In genomic region chr2:117541471-117541870, GRCm38 (mm10) we compare ENCODE assay signal across 8 mouse cellular contexts.
DNase-seq lines count a peak whose midpoint lies in the region; ATAC-seq lines count a peak whose summit lies in the region.

No protein-coding gene starts in this region.

- H3K4me1 ChIP-seq in heart, embryonic 11.5 days (ENCODE audit: control insufficient read depth, insufficient read depth, low read length) = no peaks in the 10 kb centered on the region
- peaks cover 7% of the 10 kb centered on the region; the same call in 1 of the 2 replicates for H3K4me1 ChIP-seq in forebrain, embryonic 13.5 days
- no peaks in the 10 kb centered on the region for H3K4me1 ChIP-seq in hindbrain, embryonic 14.5 days (replicated peaks; ENCODE audit: control insufficient read depth, insufficient read depth, low read length)
- no peaks in the 10 kb centered on the region for H3K4me1 ChIP-seq in midbrain, embryonic 11.5 days (ENCODE audit: control insufficient read depth, insufficient read depth, low read length)

- H3K27me3 ChIP-seq in heart, embryonic 11.5 days (ENCODE audit: control insufficient read depth, insufficient read depth, low read length) = no peaks in the 10 kb centered on the region
- no peaks in the 10 kb centered on the region for H3K27me3 ChIP-seq in forebrain, embryonic 13.5 days
- no peaks in the 10 kb centered on the region for H3K27me3 ChIP-seq in hindbrain, embryonic 14.5 days (ENCODE audit: control insufficient read depth, insufficient read depth, low read length)
- H3K27me3 ChIP-seq in midbrain, embryonic 11.5 days (ENCODE audit: control insufficient read depth, insufficient read depth, low read length) = peaks cover 2% of the 10 kb centered on the region; the same call in 1 of the 2 replicates
- no peaks in the 10 kb centered on the region for H3K27me3 ChIP-seq in splenic B cell, adult 2 months (ENCODE audit: control insufficient read depth, insufficient read depth, low read length, poor library complexity, severe bottlenecking)

- no peak overlapping the region for H3K27ac ChIP-seq in heart, embryonic 11.5 days (ENCODE audit: low read depth, low read length)
- no peak overlapping the region for H3K27ac ChIP-seq in forebrain, embryonic 13.5 days
- H3K27ac ChIP-seq in hindbrain, embryonic 14.5 days = no peak overlapping the region
- H3K27ac ChIP-seq in midbrain, embryonic 11.5 days (ENCODE audit: low read depth, low read length) = no peak overlapping the region

- no peaks in the 10 kb centered on the region for H3K9me3 ChIP-seq in heart, embryonic 11.5 days (replicated peaks; ENCODE audit: control insufficient read depth, low read length)
- H3K9me3 ChIP-seq in forebrain, embryonic 13.5 days (replicated peaks) = no peaks in the 10 kb centered on the region
- no peaks in the 10 kb centered on the region for H3K9me3 ChIP-seq in hindbrain, embryonic 14.5 days (ENCODE audit: control insufficient read depth, low read length)
- no peaks in the 10 kb centered on the region for H3K9me3 ChIP-seq in midbrain, embryonic 11.5 days (ENCODE audit: control insufficient read depth, low read length)

- ATAC-seq in heart, embryonic 11.5 days (replicated peaks; ENCODE audit: insufficient number of reproducible peaks, low FRiP score, low TSS enrichment) = no peak
- peak; percentile 75 for ATAC-seq in forebrain, embryonic 13.5 days
- ATAC-seq in hindbrain, embryonic 14.5 days (ENCODE audit: low FRiP score) = no peak
- ATAC-seq in midbrain, embryonic 11.5 days (ENCODE audit: low FRiP score) = peak; percentile 42; the same call in 1 of the 2 replicates

- no peak overlapping the region for H3K4me3 ChIP-seq in heart, embryonic 11.5 days (ENCODE audit: low read depth, low read length)
- no peak overlapping the region for H3K4me3 ChIP-seq in forebrain, embryonic 13.5 days
- H3K4me3 ChIP-seq in hindbrain, embryonic 14.5 days (replicated peaks; ENCODE audit: low read length) = no peak overlapping the region
- H3K4me3 ChIP-seq in midbrain, embryonic 11.5 days (ENCODE audit: low read depth, low read length) = no peak overlapping the region

- WGBS in heart, embryonic 11.5 days (ENCODE audit: insufficient replicate concordance) = 17% methylated on average over 6 of the region's 6 CpGs
- 12% methylated on average over 6 of the region's 6 CpGs for WGBS in forebrain, embryonic 13.5 days
- 18% methylated on average over 6 of the region's 6 CpGs for WGBS in hindbrain, embryonic 14.5 days
- WGBS in midbrain, embryonic 11.5 days = 15% methylated on average over 6 of the region's 6 CpGs

- no peaks in the 10 kb centered on the region for H3K36me3 ChIP-seq in heart, embryonic 11.5 days (ENCODE audit: control insufficient read depth, insufficient read depth, low read length)
- H3K36me3 ChIP-seq in forebrain, embryonic 13.5 days (ENCODE audit: poor library complexity, severe bottlenecking) = no peaks in the 10 kb centered on the region
- no peaks in the 10 kb centered on the region for H3K36me3 ChIP-seq in hindbrain, embryonic 14.5 days (replicated peaks; ENCODE audit: control insufficient read depth, insufficient read depth)
- H3K36me3 ChIP-seq in midbrain, embryonic 11.5 days (ENCODE audit: control insufficient read depth, insufficient read depth, low read length) = no peaks in the 10 kb centered on the region
- no peaks in the 10 kb centered on the region for H3K36me3 ChIP-seq in splenic B cell, adult 2 months (ENCODE audit: control insufficient read depth, insufficient read depth, low read length, poor library complexity, severe bottlenecking)

- DNase-seq in heart, adult 8-10 months (ENCODE audit: low spot score) = peak; percentile 59
- DNase-seq in brain, adult 2 months (ENCODE audit: low read depth, low spot score) = peak; percentile 80
- peak; percentile 87 for DNase-seq in hindbrain, embryonic 14.5 days (ENCODE audit: low spot score)
- peak; percentile 72 to 74 for DNase-seq in left cerebral cortex, adult 18-20 months (ENCODE audit: low spot score in 2 of 2)
- peak; percentile 92 for DNase-seq in midbrain, embryonic 11.5 days (ENCODE audit: low spot score, missing footprints)
- DNase-seq in splenic B cell, adult 2 months (ENCODE audit: low read depth, low spot score) = peak; percentile 46

- H3K9ac ChIP-seq in heart, embryonic 11.5 days (ENCODE audit: low read depth, low read length) = no peak overlapping the region
- H3K9ac ChIP-seq in forebrain, embryonic 13.5 days = no peak overlapping the region
- no peak overlapping the region for H3K9ac ChIP-seq in hindbrain, embryonic 14.5 days
- no peak overlapping the region for H3K9ac ChIP-seq in midbrain, embryonic 11.5 days (ENCODE audit: low read length)

- no peak overlapping the region for H3K4me2 ChIP-seq in heart, embryonic 11.5 days
- H3K4me2 ChIP-seq in forebrain, embryonic 13.5 days = no peak overlapping the region
- H3K4me2 ChIP-seq in hindbrain, embryonic 14.5 days (replicated peaks) = no peak overlapping the region
- no peak overlapping the region for H3K4me2 ChIP-seq in midbrain, embryonic 11.5 days

Comparison
In these comparisons a context has a peak if more than half of its experiments do, and no peak if none do; other contexts are left out.
1. ATAC-seq: peak in forebrain, embryonic 13.5 days (single experiment) and midbrain, embryonic 11.5 days (single experiment); none in heart, embryonic 11.5 days (single experiment) and hindbrain, embryonic 14.5 days (single experiment).
2. Peak in every context shown above with its lines, with median percentiles within 50 percentile points of each other: DNase-seq.